Mouse (Mus musculus): Measurements from ENCODE around the gene Slain2.

DNA sequence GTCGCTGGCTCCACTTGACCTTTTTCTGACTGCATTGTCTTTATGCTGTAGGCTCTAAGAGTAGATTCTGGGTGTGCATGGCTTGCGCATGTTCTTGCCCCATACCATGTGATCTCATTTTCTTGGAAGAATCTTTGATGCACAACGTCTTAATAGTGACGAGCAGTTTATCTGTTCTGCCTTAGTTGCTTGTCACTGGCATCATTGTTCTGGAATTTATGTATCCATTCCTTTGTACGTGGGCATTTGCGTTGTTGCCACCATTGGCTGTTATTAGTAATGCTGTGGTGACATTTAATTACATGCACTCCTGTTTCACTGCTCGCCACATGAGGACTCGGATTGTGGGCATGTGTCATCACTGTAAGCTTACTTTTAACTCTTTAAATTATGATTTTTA, 7.1 kb downstream of the Slain2 start:
- TF ChIP-seq POLR2A (IDR thresholded peaks at IDR 0.05; ENCODE audit: insufficient read depth, low read length) (no peak), CTCF (IDR thresholded peaks at IDR 0.05; ENCODE audit: low read depth, low read length) (no peak), EP300 (IDR thresholded peaks at IDR 0.05; ENCODE audit: insufficient read depth, low read depth, low read length) (no peak)
